Mouse (Mus musculus): ENCODE measurements at regions not wholly inside any gene's neighbourhood (a gene's known extent, or its start where the extent isn't known, plus 50 kb on each side); places are given as distances from the start of the nearest gene placed in this dataset.

DNA sequence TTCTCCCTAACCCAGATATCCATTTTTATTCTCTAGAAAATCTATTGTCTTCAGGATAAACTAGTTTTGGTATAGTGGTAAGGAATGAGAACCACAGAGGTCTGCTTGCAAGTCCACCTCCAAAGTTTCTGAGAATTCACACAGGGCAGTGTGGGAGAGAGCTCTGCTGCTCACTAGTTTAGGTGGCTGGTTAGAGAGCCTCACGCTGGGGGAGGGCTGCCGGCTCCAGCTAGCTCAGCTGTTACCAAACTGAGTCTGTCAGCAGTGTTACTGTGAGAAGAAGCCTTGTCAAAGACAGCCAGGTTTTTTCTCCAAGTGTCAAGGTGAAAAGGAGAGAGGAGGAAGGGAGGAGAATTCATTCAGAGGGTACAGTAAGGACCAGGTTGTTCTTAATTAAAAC is 147.8 kb upstream of the Eif4g2 start:
- Histone ChIP-seq H3K36me3 (no peaks in the 10 kb centered on the region), H3K27ac (replicated peaks) (no peak overlapping the region), H3K4me3 (no peak overlapping the region), H3K9ac (no peak overlapping the region), H3K4me2 (no peak overlapping the region), H3K9me3 (no peaks in the 10 kb centered on the region), H3K4me1 (replicated peaks) (no peaks in the 10 kb centered on the region), H3K27me3 (no peaks in the 10 kb centered on the region)
- 81% methylated on average over 2 of the region's 2 CpGs for WGBS
- ATAC-seq (ENCODE audit: low FRiP score, low read depth), result no peak

DNA sequence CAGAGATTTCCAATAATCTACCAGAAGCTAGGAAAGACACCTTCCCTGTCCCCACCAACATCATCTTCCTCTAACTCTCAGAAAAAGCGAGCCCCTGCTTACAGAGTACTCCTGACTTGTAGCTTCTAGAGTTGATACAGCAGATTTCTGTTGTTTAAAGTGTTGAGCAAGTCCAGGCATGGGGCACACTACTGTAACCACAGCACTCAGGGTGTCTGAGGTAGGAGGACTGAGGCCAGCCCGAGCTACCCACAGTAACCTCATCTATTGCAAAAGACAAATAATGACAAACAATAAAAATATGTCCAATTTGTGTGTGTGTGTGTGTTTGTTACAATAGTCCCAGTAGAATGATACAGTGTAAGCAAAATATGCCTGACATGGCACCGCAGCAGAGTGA is 144.3 kb upstream of the Eif4g2 start:
- no peak overlapping the region for H3K4me2 ChIP-seq
- no peaks in the 10 kb centered on the region for H3K27me3 ChIP-seq
- H3K9me3 ChIP-seq, result no peaks in the 10 kb centered on the region
- H3K9ac ChIP-seq, result no peak overlapping the region
- no peaks in the 10 kb centered on the region for H3K4me1 ChIP-seq (replicated peaks)
- no peak for ATAC-seq (ENCODE audit: low FRiP score, low read depth)
- no peaks in the 10 kb centered on the region for H3K36me3 ChIP-seq
- WGBS, result 83% methylated on average over 3 of the region's 3 CpGs
- H3K27ac ChIP-seq (replicated peaks), result no peak overlapping the region
- H3K4me3 ChIP-seq, result no peak overlapping the region

DNA sequence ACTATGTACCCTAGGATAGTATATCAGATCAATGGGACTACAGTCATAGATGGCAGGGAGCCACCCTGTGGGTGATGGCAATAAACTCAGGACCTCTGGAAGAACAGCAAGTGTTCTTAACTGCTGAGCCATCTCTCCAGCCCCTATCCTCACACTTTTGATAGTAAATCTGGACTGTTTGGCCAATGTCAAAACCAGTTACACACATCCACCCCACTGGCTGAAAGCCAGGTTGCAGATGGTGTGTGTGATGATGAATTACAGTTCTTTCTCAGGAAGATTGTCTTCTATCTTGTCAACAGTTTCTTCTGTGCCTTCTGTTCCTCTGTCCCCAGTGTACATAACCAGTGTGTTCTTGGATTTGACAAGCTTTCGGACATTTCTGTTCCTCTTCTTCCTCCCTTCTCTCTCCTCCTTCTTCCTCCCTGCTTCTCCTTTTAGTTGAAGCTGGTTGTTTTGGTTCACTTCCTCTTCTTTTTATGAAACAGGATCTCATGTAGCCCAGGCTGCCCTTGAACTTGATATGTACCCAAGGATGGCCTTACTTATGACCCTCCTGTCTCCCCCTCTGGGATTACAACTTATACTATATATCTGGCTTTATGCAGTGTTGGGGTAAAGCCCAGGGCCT is 143.3 kb upstream of the Eif4g2 start:
- no peaks in the 10 kb centered on the region for H3K36me3 ChIP-seq
- WGBS, result 75% methylated on average over 1 of the region's 1 CpGs
- no peaks in the 10 kb centered on the region for H3K9me3 ChIP-seq
- no peak overlapping the region for H3K9ac ChIP-seq
- ATAC-seq (ENCODE audit: low FRiP score, low read depth), result no peak
- H3K27ac ChIP-seq (replicated peaks), result no peak overlapping the region
- no peak overlapping the region for H3K4me2 ChIP-seq
- H3K27me3 ChIP-seq, result no peaks in the 10 kb centered on the region
- no peaks in the 10 kb centered on the region for H3K4me1 ChIP-seq (replicated peaks)
- H3K4me3 ChIP-seq, result no peak overlapping the region

DNA sequence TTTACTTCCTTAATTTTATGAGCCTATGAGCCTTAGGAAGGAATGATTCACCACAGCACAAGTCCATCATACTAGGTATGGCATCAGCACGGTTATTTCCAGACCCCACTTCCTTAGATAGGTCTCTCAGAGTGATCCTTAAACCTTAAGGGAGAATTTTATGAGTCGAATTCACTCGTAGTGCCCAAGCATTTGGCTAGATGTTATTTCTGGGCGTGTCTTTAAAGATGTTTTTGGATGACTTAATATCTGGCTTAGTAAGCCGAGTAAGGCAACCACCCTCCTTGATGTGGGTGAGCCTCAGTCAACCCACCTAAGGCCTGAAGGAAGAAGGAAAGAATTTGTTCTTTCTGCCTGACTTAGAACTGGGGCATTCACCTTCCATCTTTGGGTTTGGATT is 132.8 kb upstream of the Eif4g2 start:
- Histone ChIP-seq H3K4me2 (no peak overlapping the region), H3K9me3 (no peaks in the 10 kb centered on the region), H3K36me3 (no peaks in the 10 kb centered on the region), H3K4me3 (no peak overlapping the region), H3K27me3 (no peaks in the 10 kb centered on the region), H3K4me1 (replicated peaks) (peaks cover 5% of the 10 kb centered on the region; the same call in 1 of the 2 replicates), H3K27ac (replicated peaks) (no peak overlapping the region), H3K9ac (no peak overlapping the region)
- no peak for ATAC-seq (ENCODE audit: low FRiP score, low read depth)
- 89% methylated on average over 5 of the region's 5 CpGs for WGBS

DNA sequence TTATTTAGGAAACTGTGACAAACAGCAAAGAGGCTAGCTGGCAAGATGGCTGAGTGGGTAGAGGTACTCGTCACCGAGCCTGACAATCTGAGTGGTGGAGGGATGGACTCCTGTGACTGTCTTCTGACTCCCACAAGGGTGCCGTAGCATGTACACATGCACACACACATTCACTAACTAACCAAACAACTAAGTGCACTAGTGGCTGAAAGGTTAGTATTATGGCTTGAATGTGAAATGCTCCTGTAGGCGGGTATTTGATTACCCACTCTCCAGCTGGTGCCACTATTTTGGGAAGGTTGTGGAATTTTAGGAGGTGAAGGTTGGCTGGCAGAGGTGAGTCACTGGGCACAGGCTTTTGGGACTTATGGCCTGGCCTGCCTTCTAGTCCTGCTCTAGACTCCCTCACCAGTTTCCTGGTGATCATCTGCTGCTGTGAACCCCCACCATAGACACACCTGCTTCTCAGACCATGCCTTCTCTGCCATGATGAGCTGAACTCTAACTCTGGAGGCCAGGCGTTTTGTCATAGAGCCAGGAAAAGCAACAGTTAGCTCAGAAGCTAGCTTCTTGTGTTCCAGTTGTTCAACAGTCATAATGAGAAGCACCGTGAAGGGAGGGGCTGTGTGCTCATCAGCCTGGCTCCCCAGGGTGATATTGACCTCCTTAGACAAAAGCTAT is 131.5 kb upstream of the Eif4g2 start:
- no peak for ATAC-seq (ENCODE audit: low FRiP score, low read depth)
- no peaks in the 10 kb centered on the region for H3K9me3 ChIP-seq
- peaks cover 11% of the 10 kb centered on the region for H3K4me1 ChIP-seq (replicated peaks)
- H3K36me3 ChIP-seq, result no peaks in the 10 kb centered on the region
- H3K4me3 ChIP-seq, result no peak overlapping the region
- no peaks in the 10 kb centered on the region for H3K27me3 ChIP-seq
- WGBS, result 82% methylated on average over 6 of the region's 6 CpGs
- H3K4me2 ChIP-seq, result no peak overlapping the region
- H3K27ac ChIP-seq (replicated peaks), result no peak overlapping the region
- H3K9ac ChIP-seq, result no peak overlapping the region

DNA sequence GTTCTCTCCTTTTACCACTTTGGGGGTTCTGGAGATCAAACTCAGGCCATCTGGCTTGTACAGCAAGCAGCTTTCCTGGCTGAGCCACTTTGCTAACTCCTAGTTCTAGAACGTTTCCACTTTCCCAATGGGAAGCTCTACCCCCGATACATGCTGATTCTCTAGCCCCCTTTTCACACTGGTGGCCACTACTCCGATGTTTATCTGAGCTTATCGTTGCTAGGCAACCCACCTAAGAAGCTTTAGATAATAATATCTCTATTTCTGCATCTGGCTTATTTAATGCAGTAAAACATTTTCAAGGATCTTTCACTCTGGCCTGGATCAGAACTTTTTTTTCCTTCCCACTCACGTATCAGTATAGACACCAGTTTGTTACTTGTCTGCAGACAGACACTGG is 129.4 kb upstream of the Eif4g2 start:
- 57% methylated on average over 5 of the region's 5 CpGs for WGBS
- Histone ChIP-seq H3K36me3 (no peaks in the 10 kb centered on the region), H3K9me3 (no peaks in the 10 kb centered on the region), H3K4me3 (no peak overlapping the region), H3K4me2 (no peak overlapping the region), H3K9ac (no peak overlapping the region), H3K27me3 (no peaks in the 10 kb centered on the region), H3K27ac (replicated peaks) (no peak overlapping the region), H3K4me1 (replicated peaks) (peaks cover 11% of the 10 kb centered on the region)
- ATAC-seq (ENCODE audit: low FRiP score, low read depth), result no peak

DNA sequence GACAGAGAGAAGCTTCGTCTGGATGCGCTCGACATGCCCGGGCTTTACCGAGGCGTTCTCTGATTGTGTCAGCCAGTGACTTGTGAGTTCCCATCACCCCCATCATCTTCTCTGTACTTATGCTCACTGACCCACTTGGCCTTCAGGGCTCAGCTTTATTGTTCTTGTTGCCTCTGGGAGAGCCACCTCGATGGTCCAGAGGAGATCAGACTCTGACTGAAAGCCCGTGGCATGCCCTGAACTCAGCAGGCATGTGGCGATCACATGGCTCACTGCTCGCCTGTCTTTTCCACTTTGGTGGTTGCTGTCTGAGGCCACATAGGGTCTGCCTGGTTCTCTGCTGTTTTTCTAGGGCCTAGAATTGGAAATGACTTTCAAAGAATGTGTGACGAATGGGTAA is 128.8 kb upstream of the Eif4g2 start:
- Histone ChIP-seq H3K27me3 (no peaks in the 10 kb centered on the region), H3K4me2 (no peak overlapping the region), H3K27ac (replicated peaks) (no peak overlapping the region), H3K4me3 (no peak overlapping the region), H3K9ac (no peak overlapping the region), H3K36me3 (no peaks in the 10 kb centered on the region), H3K4me1 (replicated peaks) (peaks cover 11% of the 10 kb centered on the region), H3K9me3 (no peaks in the 10 kb centered on the region)
- no peak for ATAC-seq (ENCODE audit: low FRiP score, low read depth)
- WGBS, result 60% methylated on average over 11 of the region's 11 CpGs

DNA sequence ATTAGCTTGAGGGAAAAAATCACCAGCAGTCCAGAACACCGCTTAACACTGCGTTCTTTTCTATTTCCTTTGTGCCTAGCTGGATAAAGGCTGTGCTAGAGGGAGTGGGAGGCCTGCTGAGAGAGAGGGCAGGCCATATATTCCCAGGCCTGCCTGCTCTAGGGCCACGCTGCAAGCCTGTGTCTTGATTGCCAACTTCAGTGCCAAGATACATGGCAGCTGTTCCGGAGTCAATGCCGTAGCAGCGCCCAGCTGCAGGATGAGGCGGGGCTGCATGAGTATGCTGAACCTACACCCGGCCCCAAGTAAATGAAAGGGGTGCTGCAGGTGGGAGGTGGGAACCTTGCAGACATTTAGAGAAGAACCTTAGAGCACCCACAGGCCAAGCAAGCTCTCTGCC is 127.5 kb upstream of the Eif4g2 start:
- ATAC-seq (ENCODE audit: low FRiP score, low read depth), result no peak
- WGBS, result 58% methylated on average over 8 of the region's 8 CpGs
- H3K36me3 ChIP-seq, result no peaks in the 10 kb centered on the region
- H3K4me1 ChIP-seq (replicated peaks), result peaks cover 18% of the 10 kb centered on the region
- H3K9me3 ChIP-seq, result no peaks in the 10 kb centered on the region
- no peak overlapping the region for H3K27ac ChIP-seq (replicated peaks)
- H3K4me2 ChIP-seq, result no peak overlapping the region
- no peak overlapping the region for H3K9ac ChIP-seq
- H3K4me3 ChIP-seq, result no peak overlapping the region
- H3K27me3 ChIP-seq, result no peaks in the 10 kb centered on the region

DNA sequence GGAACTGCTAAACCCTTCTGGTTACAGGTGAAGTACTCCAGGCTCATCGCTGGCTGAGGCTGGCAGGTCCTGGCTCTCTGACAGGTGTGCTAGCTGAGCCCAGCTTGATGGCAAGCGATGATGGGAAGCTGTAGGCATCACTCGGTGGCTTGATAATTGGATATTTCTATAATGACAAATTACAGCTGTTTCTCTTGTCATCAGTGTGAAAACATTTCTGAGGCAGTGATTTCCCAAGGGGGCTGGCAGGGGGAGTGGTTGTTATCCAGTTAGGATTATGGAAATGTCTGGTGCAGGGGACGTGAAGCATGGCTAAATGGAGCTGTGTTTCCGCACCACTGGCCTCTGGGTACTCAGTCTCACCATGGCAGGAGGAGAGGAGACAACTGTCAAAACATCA is 123.0 kb upstream of the Eif4g2 start:
- ATAC-seq (ENCODE audit: low FRiP score, low read depth), result peak; percentile 54; the same call in 1 of the 2 replicates
- no peak overlapping the region for H3K9ac ChIP-seq

DNA sequence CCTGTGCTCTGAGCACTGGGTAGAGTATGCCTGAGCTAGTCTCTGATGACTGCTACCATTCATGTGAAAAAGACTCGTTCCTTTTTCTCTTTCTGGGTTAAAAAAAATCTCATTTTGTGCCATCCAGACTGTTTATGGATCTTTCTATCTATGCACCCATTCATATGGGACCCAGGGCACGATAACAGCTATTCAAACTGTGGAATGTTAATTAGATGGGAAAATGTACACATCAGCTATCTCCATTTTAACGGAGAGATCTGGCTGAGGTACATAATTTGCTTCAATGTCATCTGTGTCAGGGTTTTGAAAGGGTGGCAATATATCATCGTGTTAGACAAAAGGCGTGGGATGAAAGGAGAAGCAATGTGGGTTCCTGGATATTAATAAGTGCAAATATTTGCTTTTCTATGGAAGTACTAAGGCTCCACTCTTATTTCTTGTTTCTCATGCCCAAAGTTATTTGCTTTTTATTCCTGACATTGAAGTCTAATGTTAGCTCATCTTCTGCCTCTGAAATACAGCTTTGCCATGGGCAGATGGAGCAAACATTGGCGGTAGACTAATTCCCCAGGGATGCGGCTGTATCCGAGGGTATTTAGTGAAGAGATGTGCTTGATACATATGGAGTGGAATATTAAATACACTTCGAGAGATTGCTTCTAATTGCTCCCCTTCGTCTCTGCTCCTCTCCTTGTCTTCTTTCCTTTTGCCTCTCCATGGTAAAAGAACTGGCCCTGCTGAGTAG is 116.0 kb upstream of the Eif4g2 start:
- H3K27me3 ChIP-seq, result no peaks in the 10 kb centered on the region
- no peak overlapping the region for H3K4me3 ChIP-seq
- 38% methylated on average over 10 of the region's 10 CpGs for WGBS
- H3K4me2 ChIP-seq, result no peak overlapping the region
- H3K9ac ChIP-seq, result no peak overlapping the region
- no peaks in the 10 kb centered on the region for H3K9me3 ChIP-seq
- H3K36me3 ChIP-seq, result no peaks in the 10 kb centered on the region
- no peak for ATAC-seq (ENCODE audit: low FRiP score, low read depth)
- peaks cover 5% of the 10 kb centered on the region; the same call in 1 of the 2 replicates for H3K4me1 ChIP-seq (replicated peaks)
- 0 out of 2 replicates have a peak overlapping the region, but pooled peaks have one; percentile 13 for H3K27ac ChIP-seq (replicated peaks)

More for the DNA sequence above, 123.0 kb upstream of the Eif4g2 start:
- Histone ChIP-seq H3K36me3 (no peaks in the 10 kb centered on the region), H3K27me3 (no peaks in the 10 kb centered on the region), H3K9me3 (no peaks in the 10 kb centered on the region), H3K4me2 (no peak overlapping the region), H3K4me3 (no peak overlapping the region), H3K27ac (replicated peaks) (no peak overlapping the region), H3K4me1 (replicated peaks) (peaks cover 13% of the 10 kb centered on the region; the same call in 1 of the 2 replicates)
- 38% methylated on average over 5 of the region's 5 CpGs for WGBS

DNA sequence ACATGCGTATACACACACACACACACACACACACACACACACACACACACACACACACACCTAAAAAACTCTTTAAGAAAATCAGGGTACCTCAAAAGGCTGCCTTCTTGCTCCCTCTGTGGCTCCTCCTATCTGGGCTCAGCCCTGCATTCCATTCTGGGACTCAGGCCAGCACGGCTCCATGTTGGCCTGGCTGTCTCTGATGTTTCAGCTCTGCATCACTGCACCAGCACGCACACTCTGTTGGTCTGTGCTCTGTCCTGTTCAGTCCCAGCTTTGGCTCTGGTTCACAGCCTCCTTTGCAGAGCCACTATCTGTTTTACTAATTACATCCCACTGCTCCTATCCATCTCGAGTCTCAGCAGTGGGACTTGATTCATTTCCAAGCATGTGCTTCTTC is 108.8 kb upstream of the Eif4g2 start:
- ATAC-seq (ENCODE audit: low FRiP score, low read depth), result peak; percentile 92
- Histone ChIP-seq H3K27ac (replicated peaks) (no peak overlapping the region), H3K4me3 (no peak overlapping the region), H3K27me3 (no peaks in the 10 kb centered on the region), H3K36me3 (no peaks in the 10 kb centered on the region), H3K4me2 (no peak overlapping the region), H3K9me3 (no peaks in the 10 kb centered on the region), H3K9ac (no peak overlapping the region), H3K4me1 (replicated peaks) (0 out of 2 replicates have a peak, but pooled peaks cover 3% of the 10 kb centered on the region)
- WGBS, result 58% methylated on average over 4 of the region's 4 CpGs

DNA sequence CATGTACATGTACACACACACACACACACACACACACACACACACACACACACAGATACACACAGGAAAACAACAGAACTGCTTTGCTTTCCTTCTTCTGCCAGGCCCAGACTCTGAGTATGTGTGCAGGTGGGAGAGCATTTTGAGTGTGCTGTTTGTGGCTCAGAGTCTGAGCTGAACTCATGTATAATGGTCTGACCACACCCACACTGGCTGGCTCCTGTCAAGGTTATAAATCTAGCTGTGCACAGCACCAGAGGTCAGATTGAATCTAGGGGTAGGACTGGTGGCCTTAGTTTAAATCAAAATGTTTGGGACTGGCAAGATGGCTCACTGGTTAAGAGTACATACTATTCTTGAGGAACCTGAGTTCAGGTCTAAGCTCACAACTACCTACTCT is 108.4 kb upstream of the Eif4g2 start:
- Histone ChIP-seq H3K9me3 (no peaks in the 10 kb centered on the region), H3K4me1 (replicated peaks) (0 out of 2 replicates have a peak, but pooled peaks cover 3% of the 10 kb centered on the region), H3K4me2 (no peak overlapping the region), H3K36me3 (no peaks in the 10 kb centered on the region), H3K27ac (replicated peaks) (no peak overlapping the region), H3K27me3 (no peaks in the 10 kb centered on the region), H3K9ac (no peak overlapping the region), H3K4me3 (no peak overlapping the region)
- ATAC-seq (ENCODE audit: low FRiP score, low read depth), result no peak
